Mouse (Mus musculus) neural tube, embryonic 14.5 days (tissue): ENCODE results near the gene Lpo. TPM values are rescaled to one million over a fixed set of nuclear protein-coding genes. Genes with fewer than 3 reads are reported as not detected.

Experiments
- ATAC-seq: fragments of 200-750 bp; cut with Nextera tagmentation; 2 replicates; pipeline ENCODE4 v1.8.0; 2017; ENCODE audit warnings: low read depth, mild to moderate bottlenecking, moderate TSS enrichment, moderate library complexity
- H3K27ac ChIP-seq: fragments of 300-500 bp; sonication (generic); 2 replicates; pipeline ENCODE4 v1.5.1; 2014; ENCODE audit warnings: low read depth, mild to moderate bottlenecking, control low read depth, low read length, moderate library complexity, mixed read lengths
- H3K27me3 ChIP-seq: fragments of 300-500 bp; sonication (generic); 2 replicates; pipeline ENCODE4 v1.6.1; 2014; ENCODE audit warnings: low read length; ENCODE audit not compliant: control insufficient read depth, insufficient read depth
- H3K36me3 ChIP-seq: fragments of 300-500 bp; sonication (generic); 2 replicates; pipeline ENCODE4 v1.6.1; 2014; ENCODE audit warnings: low read length, mixed read lengths; ENCODE audit not compliant: control insufficient read depth, insufficient read depth
- H3K4me1 ChIP-seq: fragments of 300-500 bp; sonication (generic); 2 replicates; pipeline ENCODE4 v1.6.1; 2014; ENCODE audit warnings: low read length; ENCODE audit not compliant: control insufficient read depth, insufficient read depth
- H3K4me2 ChIP-seq: fragments of 300-500 bp; sonication (generic); 2 replicates; pipeline ENCODE4 v1.6.1; 2014; ENCODE audit warnings: mild to moderate bottlenecking, low read depth, low read length, control low read depth
- H3K4me3 ChIP-seq: fragments of 300-500 bp; sonication (generic); 2 replicates; pipeline ENCODE4 v1.5.1; 2014; ENCODE audit warnings: low read depth, low read length, control low read depth, mixed read lengths
- H3K9ac ChIP-seq: fragments of 300-500 bp; sonication (generic); replicated peaks from 2 replicates; pipeline ENCODE4 v1.6.1; 2014; ENCODE audit warnings: low read depth, mild to moderate bottlenecking, control low read depth, low read length, mixed read lengths
- H3K9me3 ChIP-seq: fragments of 300-500 bp; sonication (generic); 2 replicates; pipeline ENCODE4 v1.6.1; 2016; ENCODE audit warnings: low read length; ENCODE audit not compliant: control insufficient read depth
- WGBS: fragments of 180-500 bp; shearing (Covaris S2); extraction: QIAGEN DNeasy Blood & Tissue Kit; methylation state at CpG from one replicate; pipeline ENCODE4 v1.1.7; 2014; 5-methylcytosine and 5-hydroxymethylcytosine counted together
- polyA plus RNA-seq: library from polyadenylated mRNA; unstranded; fragments of >200 nt; fragmentation: Nextera tagmentation; extraction: Ambion mirVana; gene quantifications from 2 replicates; pipeline ENCODE4 v1.2.1, GENCODE M21; 2014

Gene Lpo
- polyA plus RNA-seq, 1 experiment from 2014 or later = 1.3 TPM

GRCm38 (mm10) chr11:87853597-87853954, 25.5 kb upstream of the Lpo start:
- peak overlapping the region; percentile 51 for H3K4me3 ChIP-seq
- 0 out of 2 replicates have a peak, but pooled peaks cover 7% of the 10 kb centered on the region for H3K36me3 ChIP-seq
- no peaks in the 10 kb centered on the region for H3K27me3 ChIP-seq
- H3K9ac ChIP-seq = peak overlapping the region; percentile 43
- H3K4me2 ChIP-seq = peak overlapping the region; percentile 63
- H3K27ac ChIP-seq = peak overlapping the region; percentile 41; the same call in 1 of the 2 replicates
- 0 out of 2 replicates have a peak, but pooled peaks cover 3% of the 10 kb centered on the region for H3K4me1 ChIP-seq
- no peaks in the 10 kb centered on the region for H3K9me3 ChIP-seq
- 29% methylated on average over 8 of the region's 8 CpGs for WGBS
- ATAC-seq = peak; percentile 25; the same call in 1 of the 2 replicates

DNA sequence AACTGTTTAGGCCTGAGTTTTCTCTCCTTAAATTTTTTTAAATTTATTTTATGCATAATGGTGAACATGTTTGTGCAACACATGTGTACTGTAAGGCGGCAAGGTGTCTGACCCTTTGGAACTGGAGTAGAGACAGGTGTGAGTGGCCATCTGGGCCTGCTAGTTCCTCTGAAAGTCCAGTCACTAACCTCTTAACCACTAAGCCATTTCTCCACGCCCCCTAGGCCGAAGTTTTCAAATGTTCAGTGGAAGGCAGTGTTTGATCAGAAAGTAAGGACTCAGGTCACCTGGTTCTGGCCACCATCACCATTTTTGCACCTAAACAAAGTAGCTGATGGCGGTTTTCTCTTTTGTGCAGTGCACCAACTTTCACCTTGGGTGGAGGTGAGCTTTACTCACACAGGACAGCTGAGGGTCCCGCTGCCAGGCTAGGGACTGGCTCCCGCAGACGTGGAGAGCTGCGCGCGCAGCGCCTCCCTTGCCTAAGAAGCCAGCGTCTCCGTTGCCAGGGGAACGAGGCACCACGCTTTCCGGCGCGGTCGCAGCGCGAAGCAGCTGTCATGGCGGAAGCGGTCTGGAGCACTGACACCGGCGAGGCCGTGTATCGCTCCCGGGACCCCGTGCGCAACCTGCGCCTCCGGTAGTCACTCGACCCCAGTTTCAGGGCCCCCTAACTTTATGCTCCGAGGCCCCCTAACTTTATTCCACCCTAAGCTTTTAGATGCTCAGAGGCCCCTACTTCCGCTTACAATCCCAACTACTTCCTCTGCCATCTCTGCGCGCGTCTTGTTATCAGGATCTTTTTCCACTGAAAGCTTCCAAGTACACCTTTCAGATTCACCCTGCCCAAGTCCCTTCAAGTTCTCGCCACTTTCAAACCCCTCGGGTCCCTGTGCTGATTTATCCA, 24.9 kb upstream of the Lpo start, which contains the start of gene Mks1:
TSS of gene Mks1 (plus strand) at position 526 of the 907 bp plus-strand sequence.
- no peaks in the 10 kb centered on the region for H3K27me3 ChIP-seq
- 5% methylated on average over 40 of the region's 40 CpGs for WGBS
- peak; percentile 98 for ATAC-seq
- 0 out of 2 replicates have a peak, but pooled peaks cover 2% of the 10 kb centered on the region for H3K36me3 ChIP-seq
- H3K9me3 ChIP-seq = no peaks in the 10 kb centered on the region
- H3K9ac ChIP-seq = peak within 1 kb of the TSS; percentile 43
- H3K4me3 ChIP-seq = peak within 1 kb of the TSS; percentile 51
- H3K27ac ChIP-seq = peak within 1 kb of the TSS; percentile 41; the same call in 1 of the 2 replicates
- H3K4me2 ChIP-seq = peak within 1 kb of the TSS; percentile 63
- H3K4me1 ChIP-seq = 0 out of 2 replicates have a peak, but pooled peaks cover 3% of the 10 kb centered on the region

- no peak for ATAC-seq
- 70% methylated on average over 6 of the region's 6 CpGs for WGBS
- H3K36me3 ChIP-seq = no peaks in the 10 kb centered on the region
These were observed 19.8 kb upstream of the Lpo start for GRCm38 (mm10) chr11:87847884-87848283.

DNA sequence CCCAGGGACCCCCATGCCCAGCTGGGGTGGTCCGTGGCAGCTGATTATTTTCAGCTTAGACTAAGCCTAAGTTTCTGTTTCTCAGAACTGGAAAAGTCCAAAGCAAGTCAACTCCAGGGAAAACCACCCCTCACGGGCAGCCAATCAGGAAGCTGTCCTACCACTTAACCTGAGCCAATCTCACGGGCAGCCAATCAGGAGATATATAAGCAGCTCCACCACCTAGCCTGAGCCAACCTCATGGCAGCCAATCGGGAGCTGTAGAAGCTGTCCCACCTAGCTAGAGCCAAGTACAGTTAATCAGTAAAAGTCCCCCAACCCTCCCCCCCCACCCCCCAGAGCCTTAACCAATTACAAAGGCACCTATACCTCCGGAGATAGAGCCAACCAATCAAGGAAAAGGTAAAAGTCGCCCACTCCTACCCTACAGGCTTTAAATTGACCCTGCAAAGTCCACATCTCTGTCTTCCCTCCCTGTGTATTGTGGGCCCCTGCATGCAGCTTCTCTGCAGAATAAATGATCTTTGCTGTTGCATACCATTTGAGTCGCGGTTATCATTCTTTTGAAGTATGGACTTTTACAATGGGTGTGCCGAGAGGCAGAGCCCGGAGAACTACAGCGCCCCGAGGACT, 19.0 kb upstream of the Lpo start:
- Histone ChIP-seq H3K4me2 (no peak overlapping the region), H3K9ac (no peak overlapping the region), H3K36me3 (no peaks in the 10 kb centered on the region), H3K4me3 (no peak overlapping the region), H3K4me1 (no peaks in the 10 kb centered on the region), H3K9me3 (no peaks in the 10 kb centered on the region), H3K27me3 (no peaks in the 10 kb centered on the region), H3K27ac (no peak overlapping the region)
- WGBS = 84% methylated on average over 12 of the region's 12 CpGs
- no peak for ATAC-seq

More at GRCm38 (mm10) chr11:87847884-87848283, 19.8 kb upstream of the Lpo start:
- Histone ChIP-seq H3K27me3 (no peaks in the 10 kb centered on the region), H3K4me1 (no peaks in the 10 kb centered on the region), H3K4me3 (no peak overlapping the region), H3K4me2 (no peak overlapping the region), H3K27ac (no peak overlapping the region), H3K9me3 (no peaks in the 10 kb centered on the region), H3K9ac (no peak overlapping the region)

- Histone ChIP-seq H3K36me3 (no peaks in the 10 kb centered on the region), H3K4me1 (no peaks in the 10 kb centered on the region), H3K27ac (no peak overlapping the region), H3K9me3 (no peaks in the 10 kb centered on the region), H3K27me3 (no peaks in the 10 kb centered on the region), H3K9ac (no peak overlapping the region), H3K4me3 (no peak overlapping the region), H3K4me2 (no peak overlapping the region)
- WGBS = 84% methylated on average over 3 of the region's 3 CpGs
- no peak for ATAC-seq
These were observed 13.3 kb upstream of the Lpo start for GRCm38 (mm10) chr11:87841436-87841835.

GRCm38 (mm10) chr11:87840676-87841075, 12.6 kb upstream of the Lpo start:
- no peaks in the 10 kb centered on the region for H3K27me3 ChIP-seq
- H3K4me3 ChIP-seq = no peak overlapping the region
- H3K9me3 ChIP-seq = no peaks in the 10 kb centered on the region
- no peaks in the 10 kb centered on the region for H3K36me3 ChIP-seq
- H3K4me1 ChIP-seq = no peaks in the 10 kb centered on the region
- no peak for ATAC-seq
- 92% methylated on average over 8 of the region's 8 CpGs for WGBS
- H3K9ac ChIP-seq = no peak overlapping the region
- no peak overlapping the region for H3K27ac ChIP-seq
- no peak overlapping the region for H3K4me2 ChIP-seq

GRCm38 (mm10) chr11:87821502-87821901, 6.6 kb downstream of the Lpo start:
- no peak overlapping the region for H3K4me3 ChIP-seq
- WGBS = 51% methylated on average over 5 of the region's 5 CpGs
- no peaks in the 10 kb centered on the region for H3K4me1 ChIP-seq

GRCm38 (mm10) chr11:87817443-87817773, 10.7 kb downstream of the Lpo start:
- no peaks in the 10 kb centered on the region for H3K27me3 ChIP-seq
- ATAC-seq = 0 out of 2 replicates have a peak, but pooled peaks have one; percentile 31
- 28% methylated on average over 4 of the region's 4 CpGs for WGBS
- no peaks in the 10 kb centered on the region for H3K4me1 ChIP-seq
- peak overlapping the region; percentile 26 for H3K4me3 ChIP-seq
- H3K36me3 ChIP-seq = no peaks in the 10 kb centered on the region
- no peaks in the 10 kb centered on the region for H3K9me3 ChIP-seq
- peak overlapping the region; percentile 52 for H3K4me2 ChIP-seq
- H3K9ac ChIP-seq = peak overlapping the region; percentile 34; the same call in 1 of the 2 replicates
- H3K27ac ChIP-seq = no peak overlapping the region

More at GRCm38 (mm10) chr11:87821502-87821901, 6.6 kb downstream of the Lpo start:
- Histone ChIP-seq H3K27ac (no peak overlapping the region), H3K9ac (no peak overlapping the region), H3K27me3 (no peaks in the 10 kb centered on the region), H3K36me3 (no peaks in the 10 kb centered on the region), H3K4me2 (no peak overlapping the region), H3K9me3 (no peaks in the 10 kb centered on the region)
- no peak for ATAC-seq
